Mouse (Mus musculus): ENCODE results near the gene Tnr. TPM values are rescaled to one million over a fixed set of nuclear protein-coding genes. Genes with fewer than 3 reads are reported as not detected.

Tnr gene
- total and polyA plus RNA-seq, 3 experiments, result 0.01 TPM; not detected in 2

DNA sequence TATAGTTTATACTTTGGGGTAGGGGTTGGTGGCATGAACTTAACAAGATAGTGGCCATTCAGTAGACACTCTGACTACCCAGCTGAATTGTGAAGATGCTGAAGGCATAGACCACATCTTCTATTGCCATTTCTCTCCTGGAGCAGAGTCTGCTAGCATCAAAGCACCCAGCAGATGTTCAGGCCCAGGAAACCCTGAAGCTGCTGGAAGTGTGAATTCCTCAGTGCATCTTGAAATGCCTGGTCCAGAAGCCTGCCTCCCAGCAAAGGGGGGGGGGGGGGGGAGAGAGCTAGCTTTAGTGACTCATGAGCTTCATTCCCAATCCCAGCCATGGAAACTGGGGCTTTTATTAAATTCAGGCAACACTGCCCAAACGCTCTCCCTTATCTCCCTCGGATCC lies 65.2 kb downstream of the Tnr start:
- Histone ChIP-seq H3K27me3 (ENCODE audit: control insufficient read depth in 1 of 2, insufficient read depth in 2 of 2, low read length in 2 of 2) (no peaks in the 10 kb centered on the region), H3K9ac (ENCODE audit: control insufficient read depth, low read depth, low read length, poor library complexity, severe bottlenecking) (no peak overlapping the region), H3K4me1 (ENCODE audit: control insufficient read depth in 1 of 2, insufficient read depth in 2 of 2, low read length in 2 of 2) (no peaks in the 10 kb centered on the region)

DNA sequence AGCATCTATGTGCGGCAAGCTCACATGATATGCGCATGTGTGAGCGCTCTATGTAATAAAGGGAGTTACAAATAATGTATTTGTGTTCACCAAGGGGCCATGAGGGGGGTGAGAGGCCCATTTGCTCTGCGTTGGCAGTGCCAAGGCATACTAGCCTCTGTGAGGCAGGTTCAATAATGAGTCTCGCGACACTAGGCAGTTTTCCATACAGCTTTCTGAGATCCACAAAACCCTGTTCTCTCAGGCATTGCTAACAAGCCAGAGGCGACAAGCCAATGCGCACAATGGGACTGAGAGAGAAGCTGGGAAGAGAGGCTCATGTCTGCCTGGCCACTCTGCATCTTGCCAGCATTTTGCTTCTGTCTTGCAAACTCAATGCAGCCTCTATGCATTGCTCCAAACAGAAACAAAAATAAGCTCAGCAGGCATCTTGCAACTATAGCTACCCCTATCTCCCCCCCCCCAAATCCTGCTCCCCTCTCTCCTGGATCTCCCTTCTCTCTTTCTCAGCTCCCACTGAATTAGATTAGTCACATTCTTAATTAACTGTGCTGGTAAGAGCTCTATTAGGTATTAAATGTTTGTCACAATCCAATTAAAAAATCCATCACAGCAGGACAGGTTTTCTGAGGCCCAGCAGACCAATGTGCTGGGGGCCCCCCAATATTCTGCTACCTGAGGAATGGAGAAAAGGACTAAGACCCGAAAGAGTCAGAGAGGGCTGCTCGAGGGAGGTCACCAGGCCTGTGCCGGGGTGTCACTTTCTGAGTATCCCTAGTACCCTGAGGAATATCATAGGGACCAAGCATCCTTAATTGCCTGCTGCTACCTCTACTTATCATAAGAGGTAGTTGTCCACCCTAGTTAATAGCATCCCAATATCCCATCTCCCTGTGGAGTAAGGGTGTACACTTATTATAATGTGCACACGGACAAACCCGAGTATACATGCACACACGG lies 70.8 kb downstream of the Tnr start:
- Histone ChIP-seq H3K4me1 (ENCODE audit: control insufficient read depth in 1 of 2, insufficient read depth in 2 of 2, low read length in 2 of 2) (no peaks in the 10 kb centered on the region), H3K36me3 (ENCODE audit: control insufficient read depth in 1 of 2, insufficient read depth in 2 of 2, low read length in 2 of 2) (no peaks in the 10 kb centered on the region), H3K9me3 (replicated peaks; ENCODE audit: insufficient read depth, low read length) (no peaks in the 10 kb centered on the region), H3K79me2 (ENCODE audit: control insufficient read depth, insufficient read depth, low read length, poor library complexity) (no peaks in the 10 kb centered on the region), H3K4me3 (ENCODE audit: control insufficient read depth in 1 of 2, insufficient read depth in 1 of 2, low read depth in 2 of 2, low read length in 2 of 2) (no peak overlapping the region), H3K27me3 (ENCODE audit: control insufficient read depth in 1 of 2, insufficient read depth in 2 of 2, low read length in 2 of 2) (no peaks in the 10 kb centered on the region), H3K27ac (ENCODE audit: control insufficient read depth, low read depth, low read length) (no peak overlapping the region), H3K9ac (ENCODE audit: control insufficient read depth, low read depth, low read length, poor library complexity, severe bottlenecking) (no peak overlapping the region)
- no peak for DNase-seq (ENCODE audit: low read depth, low spot score)
- TF ChIP-seq USF1 (IDR thresholded peaks at IDR 0.05; ENCODE audit: low read depth, low read length), result no peak
- TF ChIP-seq POLR2AphosphoS2 (IDR thresholded peaks at IDR 0.05; ENCODE audit: low read length), result no peak

More for the DNA sequence above, 65.2 kb downstream of the Tnr start:
- Histone ChIP-seq H3K4me3 (ENCODE audit: control insufficient read depth in 1 of 2, insufficient read depth in 1 of 2, low read depth in 2 of 2, low read length in 2 of 2) (no peak overlapping the region), H3K9me3 (replicated peaks; ENCODE audit: insufficient read depth, low read length) (no peaks in the 10 kb centered on the region), H3K27ac (ENCODE audit: control insufficient read depth, low read depth, low read length) (no peak overlapping the region), H3K79me2 (ENCODE audit: control insufficient read depth, insufficient read depth, low read length, poor library complexity) (no peaks in the 10 kb centered on the region), H3K36me3 (ENCODE audit: control insufficient read depth in 1 of 2, insufficient read depth in 2 of 2, low read length in 2 of 2) (no peaks in the 10 kb centered on the region)
- TF ChIP-seq CHD1 (IDR thresholded peaks at IDR 0.05; ENCODE audit: low read depth, low read length) (no peak), USF1 (IDR thresholded peaks at IDR 0.05; ENCODE audit: low read depth, low read length) (no peak), GATA1 (IDR thresholded peaks at IDR 0.05; ENCODE audit: low read depth, low read length) (no peak), NELFE (IDR thresholded peaks at IDR 0.05; ENCODE audit: low read depth, low read length) (no peak), E2F4 (IDR thresholded peaks at IDR 0.05; ENCODE audit: borderline replicate concordance, low read depth, low read length) (no peak), ZNF384 (IDR thresholded peaks at IDR 0.05; ENCODE audit: low read depth, low read length) (no peak), CTCF (IDR thresholded peaks at IDR 0.05 in 2 of 3, conservative IDR thresholded peaks at IDR 0.05 in 1 of 3; ENCODE audit: control insufficient read depth in 1 of 3, insufficient read depth in 1 of 3, low read depth in 2 of 3, low read length in 3 of 3, poor library complexity in 1 of 3, severe bottlenecking in 1 of 3) (no peak), POLR2A (IDR thresholded peaks at IDR 0.05; ENCODE audit: control insufficient read depth in 1 of 2, insufficient read depth in 1 of 2, low read depth in 1 of 2, low read length in 2 of 2, poor library complexity in 1 of 2) (no peak), MYC (IDR thresholded peaks at IDR 0.05; ENCODE audit: low read depth, low read length) (no peak), CHD2 (IDR thresholded peaks at IDR 0.05; ENCODE audit: low read length) (no peak), POLR2AphosphoS5 (IDR thresholded peaks at IDR 0.05; ENCODE audit: borderline replicate concordance, low read depth, low read length) (no peak), GABPA (IDR thresholded peaks at IDR 0.05; ENCODE audit: low read depth, low read length) (no peak), ZKSCAN1 (IDR thresholded peaks at IDR 0.05; ENCODE audit: low read depth, low read length) (no peak), NRF1 (IDR thresholded peaks at IDR 0.05; ENCODE audit: insufficient read depth, low read depth, low read length, poor library complexity, severe bottlenecking) (no peak), MAX (IDR thresholded peaks at IDR 0.05; ENCODE audit: low read length) (no peak), MYB (IDR thresholded peaks at IDR 0.05; ENCODE audit: low read depth, low read length) (no peak), RCOR1 (IDR thresholded peaks at IDR 0.05; ENCODE audit: low read depth, low read length) (no peak), RAD21 (IDR thresholded peaks at IDR 0.05; ENCODE audit: low read depth, low read length) (no peak), KAT2A (conservative IDR thresholded peaks at IDR 0.05; ENCODE audit: low read depth, low read length) (no peak)
- no peak for DNase-seq (ENCODE audit: low read depth, low spot score)
